Mouse (Mus musculus): ENCODE measurements at regions not wholly inside any gene's neighbourhood (a gene's known extent, or its start where the extent isn't known, plus 50 kb on each side); places are given as distances from the start of the nearest gene placed in this dataset.

DNA sequence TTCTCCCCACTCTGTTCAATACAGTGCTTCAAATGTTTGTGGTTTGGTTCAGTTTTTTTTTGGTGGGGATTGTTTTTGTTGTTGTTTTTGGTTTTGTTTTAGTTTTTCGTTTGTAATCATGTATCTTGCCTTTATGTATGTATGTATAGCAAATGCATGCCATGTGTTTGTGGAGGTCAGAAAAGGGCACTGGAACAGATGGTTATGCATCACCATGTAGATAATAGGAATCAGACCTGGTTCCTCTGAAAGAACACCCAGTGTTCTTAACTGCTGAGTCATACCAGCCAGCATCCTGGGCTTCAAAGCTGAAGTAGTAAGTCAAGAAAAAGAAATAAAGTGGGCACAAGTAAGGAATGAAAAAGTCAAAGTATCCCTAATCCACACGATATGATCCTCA, 92.6 kb downstream of the Foxa2 start:
- H3K27ac ChIP-seq = no peak overlapping the region
- no peak for DNase-seq (ENCODE audit: low spot score in 2 of 2)
- no peak overlapping the region for H3K4me3 ChIP-seq
- no peak for TF ChIP-seq CTCF (conservative IDR thresholded peaks at IDR 0.05)

DNA sequence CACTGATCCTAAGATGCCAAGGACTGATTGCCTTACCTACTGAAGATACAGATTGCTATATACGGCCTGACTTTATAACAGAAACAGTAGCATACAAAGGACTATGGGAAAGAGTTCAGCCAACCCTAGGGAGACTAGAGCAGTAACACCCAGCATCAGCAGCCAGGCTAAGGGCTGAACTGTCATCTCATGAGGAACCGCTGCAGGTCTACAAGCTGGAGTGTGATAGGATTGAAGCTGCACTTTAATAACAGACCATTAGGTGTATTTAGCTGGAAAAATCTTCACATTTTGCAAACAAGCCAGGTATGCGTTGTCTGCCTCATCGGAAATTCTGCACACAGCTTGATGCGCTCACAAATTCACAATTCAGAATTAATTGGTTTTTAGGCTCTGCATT, 95.5 kb downstream of the Foxa2 start:
- TF ChIP-seq CTCF (conservative IDR thresholded peaks at IDR 0.05) = no peak
- Histone ChIP-seq H3K4me3 (no peak overlapping the region), H3K27ac (no peak overlapping the region)
- no peak for DNase-seq (ENCODE audit: low spot score in 2 of 2)

- no peak for DNase-seq (ENCODE audit: low spot score in 2 of 2)
Observed at GRCm38 (mm10) chr2:147944171-147945040, 102.4 kb downstream of the Foxa2 start.

GRCm38 (mm10) chr2:147942591-147942990, 104.2 kb downstream of the Foxa2 start:
- no peak for DNase-seq (ENCODE audit: low spot score in 2 of 2)
- no peak overlapping the region for H3K4me3 ChIP-seq
- no peak overlapping the region for H3K27ac ChIP-seq
- TF ChIP-seq CTCF (conservative IDR thresholded peaks at IDR 0.05) = no peak

More at GRCm38 (mm10) chr2:147944171-147945040, 102.4 kb downstream of the Foxa2 start:
- no peak overlapping the region for H3K4me3 ChIP-seq
- H3K27ac ChIP-seq = no peak overlapping the region
- no peak for TF ChIP-seq CTCF (conservative IDR thresholded peaks at IDR 0.05)

GRCm38 (mm10) chr2:147941319-147941718, 105.5 kb downstream of the Foxa2 start:
- TF ChIP-seq CTCF (conservative IDR thresholded peaks at IDR 0.05) = no peak
- DNase-seq (ENCODE audit: low spot score in 2 of 2) = no peak

DNA sequence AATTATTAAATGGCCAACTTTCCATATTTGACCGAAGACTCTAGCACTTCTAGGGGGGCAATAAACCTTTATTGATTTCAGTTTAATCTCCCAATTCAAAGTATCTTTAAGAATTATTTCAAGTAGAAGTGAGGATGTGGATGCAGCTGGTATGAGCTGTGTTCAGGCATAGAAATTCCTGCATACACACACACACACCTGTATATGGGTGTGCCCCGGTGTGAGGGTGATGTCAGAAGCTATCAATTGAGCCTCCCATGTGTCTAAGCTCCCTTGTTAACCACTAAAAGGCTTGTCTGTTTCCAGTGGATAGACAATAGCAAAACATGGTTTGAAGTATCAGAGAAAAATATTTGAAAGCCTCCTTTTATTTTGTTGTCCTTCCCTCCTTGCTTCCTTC, 114.3 kb downstream of the Foxa2 start:
- no peak for TF ChIP-seq CTCF (conservative IDR thresholded peaks at IDR 0.05)
- no peak for DNase-seq (ENCODE audit: low spot score in 2 of 2)
- H3K4me3 ChIP-seq = no peak overlapping the region
- H3K27ac ChIP-seq = no peak overlapping the region

More at GRCm38 (mm10) chr2:147941319-147941718, 105.5 kb downstream of the Foxa2 start:
- no peak overlapping the region for H3K4me3 ChIP-seq
- H3K27ac ChIP-seq = no peak overlapping the region

DNA sequence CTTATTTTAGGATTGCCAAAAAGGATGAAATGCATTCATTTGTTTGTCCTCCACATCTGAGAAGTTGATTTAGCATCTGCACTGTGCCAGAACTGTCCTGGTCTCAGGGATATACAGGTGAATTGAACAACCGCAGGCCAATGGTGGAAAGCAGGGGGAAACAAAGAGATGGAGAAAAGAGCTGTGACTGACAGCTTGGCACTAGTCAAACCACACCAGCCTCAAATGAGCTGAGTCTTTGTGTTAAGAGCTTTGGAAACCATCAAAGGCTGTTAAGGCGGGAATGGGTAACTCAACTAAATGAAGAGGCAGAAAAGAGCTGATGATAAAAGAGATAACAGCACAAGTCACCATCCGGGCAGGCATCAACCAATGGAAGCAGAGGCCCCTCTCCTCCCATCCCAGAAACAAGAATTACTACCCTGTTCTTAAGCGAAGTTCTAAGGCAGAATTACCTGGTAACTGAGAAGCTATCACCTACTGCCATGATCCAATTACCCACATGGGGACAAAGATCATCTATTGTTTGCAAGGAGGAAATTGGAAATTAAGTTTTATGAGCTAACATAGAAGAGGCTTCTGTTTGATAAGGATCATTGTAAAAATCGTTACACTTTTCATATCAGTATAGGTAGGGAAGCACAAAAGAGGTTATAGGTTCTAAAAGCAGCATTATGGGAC, 117.6 kb downstream of the Foxa2 start:
- DNase-seq (ENCODE audit: low spot score in 2 of 2) = no peak
- Histone ChIP-seq H3K4me3 (no peak overlapping the region), H3K27ac (no peak overlapping the region)
- TF ChIP-seq CTCF (conservative IDR thresholded peaks at IDR 0.05) = no peak

DNA sequence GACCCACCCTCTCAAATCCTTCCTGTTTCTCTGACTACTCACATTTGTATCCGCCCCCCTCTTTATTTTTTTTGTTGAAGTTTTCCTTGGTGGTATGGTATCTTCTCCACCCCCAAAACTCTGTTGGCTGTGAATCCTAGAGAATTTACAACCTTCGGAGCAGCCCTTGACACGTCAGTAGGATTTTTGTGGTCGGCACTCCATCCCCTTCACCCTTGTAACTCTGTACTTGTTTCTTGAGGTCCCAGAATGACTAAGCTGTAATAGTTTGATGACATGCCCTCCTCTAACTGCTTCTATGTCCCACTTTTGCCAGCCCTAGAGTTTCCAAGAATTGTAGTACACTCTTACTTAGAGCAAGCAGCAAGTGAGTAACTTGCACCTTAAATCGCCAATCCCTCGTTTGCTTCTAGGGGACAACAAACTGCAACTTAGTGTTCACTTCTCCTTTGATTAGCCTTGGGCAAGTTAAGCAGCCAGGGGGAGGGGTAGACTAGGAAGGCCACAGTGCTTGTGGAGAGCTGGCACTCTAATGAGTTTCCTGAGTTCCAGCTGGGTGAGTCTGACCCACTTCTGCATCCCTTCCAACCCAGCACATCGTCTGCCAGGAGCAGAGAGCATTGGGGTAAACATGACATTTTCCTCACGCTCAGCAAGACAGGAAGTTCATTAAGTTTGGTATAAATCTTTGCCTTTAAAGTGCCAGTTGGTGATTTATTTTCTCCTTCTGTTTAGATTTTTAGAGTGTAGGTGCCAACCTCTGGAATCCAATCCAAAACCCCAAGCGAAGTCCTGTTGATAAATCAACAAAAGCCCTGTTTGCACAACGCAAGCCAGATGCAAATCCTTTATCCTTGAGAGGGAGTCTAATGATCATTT, 118.7 kb downstream of the Foxa2 start:
- no peak overlapping the region for H3K27ac ChIP-seq
- no peak for TF ChIP-seq CTCF (conservative IDR thresholded peaks at IDR 0.05)
- 0 out of 2 replicates have a peak overlapping the region, but pooled peaks have one; percentile 15 for H3K4me3 ChIP-seq
- DNase-seq (ENCODE audit: low spot score in 2 of 2) = peak in 1 of 2 experiments; percentile 41

DNA sequence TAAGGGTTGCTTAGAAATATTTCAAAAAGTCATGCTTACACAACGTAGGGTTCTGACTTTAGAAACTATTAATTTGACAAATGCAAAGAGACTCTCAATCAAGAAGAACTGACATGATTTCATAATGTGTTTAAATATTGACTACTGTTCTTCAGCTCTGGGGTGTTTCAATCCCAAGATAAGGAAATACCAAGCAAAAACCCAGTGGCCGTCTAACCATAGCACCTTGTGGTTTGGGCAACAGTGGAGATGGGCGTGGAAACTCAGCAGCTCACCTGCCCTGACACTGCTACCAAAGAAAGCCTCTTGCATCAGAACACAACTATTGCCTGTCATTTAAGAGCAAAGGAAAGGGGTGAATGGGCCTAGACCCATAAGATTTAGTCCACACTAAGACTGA, 119.9 kb downstream of the Foxa2 start:
- no peak for TF ChIP-seq CTCF (conservative IDR thresholded peaks at IDR 0.05)
- H3K4me3 ChIP-seq = no peak overlapping the region
- DNase-seq (ENCODE audit: low spot score in 2 of 2) = no peak
- no peak overlapping the region for H3K27ac ChIP-seq

DNA sequence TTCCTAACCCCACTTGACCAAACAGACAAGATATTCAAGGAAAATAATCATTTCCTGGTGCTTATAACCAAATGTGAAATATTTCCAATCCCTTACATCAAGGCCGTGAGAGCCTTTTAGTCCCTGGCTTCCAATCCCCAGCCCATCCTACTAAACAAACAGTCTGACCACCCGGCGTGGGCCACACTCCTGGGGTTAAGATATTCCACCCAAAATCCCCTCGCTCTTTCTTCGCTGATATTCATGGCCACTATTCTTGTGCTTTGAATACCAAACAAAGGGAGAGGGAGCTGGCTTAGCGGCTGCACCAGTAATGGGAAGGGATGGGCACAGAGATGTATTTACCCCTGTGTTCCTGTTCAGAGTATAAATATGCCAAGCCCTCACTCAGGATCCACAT, 139.4 kb downstream of the Foxa2 start:
- no peak overlapping the region for H3K27ac ChIP-seq
- TF ChIP-seq CTCF (conservative IDR thresholded peaks at IDR 0.05) = no peak
- no peak overlapping the region for H3K4me3 ChIP-seq
- DNase-seq (ENCODE audit: low spot score in 2 of 2) = no peak

GRCm38 (mm10) chr2:147905759-147906740, 140.7 kb downstream of the Foxa2 start:
- no peak overlapping the region for H3K27ac ChIP-seq
- no peak for DNase-seq (ENCODE audit: low spot score in 2 of 2)
- no peak for TF ChIP-seq CTCF (conservative IDR thresholded peaks at IDR 0.05)
- H3K4me3 ChIP-seq = no peak overlapping the region

DNA sequence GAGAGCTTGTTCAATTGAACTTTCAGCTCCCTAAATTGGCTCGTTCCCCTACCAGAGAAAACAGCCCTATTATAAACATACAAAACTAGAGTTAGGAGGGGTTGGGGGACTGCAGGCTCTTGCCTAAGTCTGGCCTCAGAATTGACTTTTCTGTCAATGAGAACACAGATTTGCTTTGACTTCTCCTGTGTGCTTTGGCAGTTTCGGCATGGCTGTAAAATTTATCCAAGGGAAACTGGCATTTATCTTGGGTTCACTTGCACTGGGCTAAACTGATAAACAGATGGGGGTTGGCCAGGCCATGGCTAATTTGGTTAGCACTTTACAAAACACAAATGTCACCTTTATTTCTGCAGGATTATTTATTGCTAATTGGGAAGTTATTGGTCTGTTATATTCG, 141.7 kb downstream of the Foxa2 start:
- H3K27ac ChIP-seq = no peak overlapping the region
- no peak overlapping the region for H3K4me3 ChIP-seq
- DNase-seq (ENCODE audit: low spot score in 2 of 2) = no peak
- TF ChIP-seq CTCF (conservative IDR thresholded peaks at IDR 0.05) = no peak
